Mouse (Mus musculus): ENCODE results near the gene Rffl.

- TF ChIP-seq CTCF (IDR thresholded peaks at IDR 0.05; ENCODE audit: borderline replicate concordance, extremely low read depth, insufficient read depth, insufficient read length) (no peak), POLR2A (IDR thresholded peaks at IDR 0.05; ENCODE audit: borderline replicate concordance, extremely low read depth, insufficient read depth, insufficient read length, poor library complexity, severe bottlenecking) (no peak)
Observed at GRCm38 (mm10) chr11:82899720-82900119, 28.7 kb upstream of the Rffl start.

Data from brain, embryonic 14.5 days (tissue).